In genomic region chr17:87873456-87873855, GRCm38 (mm10) we compare ENCODE assay signal across 20 mouse cellular contexts. TPM values are rescaled to one million over a fixed set of nuclear protein-coding genes. Genes with fewer than 3 reads are reported as not detected.
"Had no signal": no experiment of that assay in that cellular context is flagged by ENCODE, and none has a peak within 500 bp of the region (broad histone marks: within the 10 kb centered on the region; RNA-seq: fewer than 3 reads in every experiment).

No protein-coding gene starts in this region.

- H3K9ac ChIP-seq: kidney, embryonic 15.5 days; limb, embryonic 13.5 days; liver, embryonic 15.5 days; lung, embryonic 14.5 days; midbrain, embryonic 15.5 days had no signal

- H3K4me3 ChIP-seq: kidney, embryonic 15.5 days; left cerebral cortex, adult 2 months; limb, embryonic 13.5 days; liver, embryonic 15.5 days; midbrain, embryonic 15.5 days had no signal

- H3K36me3 ChIP-seq: kidney, embryonic 15.5 days; limb, embryonic 13.5 days; liver, embryonic 15.5 days; midbrain, embryonic 15.5 days had no signal

- H3K27ac ChIP-seq: kidney, embryonic 15.5 days; left cerebral cortex, adult 2 months; limb, embryonic 13.5 days; liver, embryonic 15.5 days; midbrain, embryonic 15.5 days had no signal

- H3K4me2 ChIP-seq: kidney, embryonic 15.5 days; limb, embryonic 13.5 days; liver, embryonic 15.5 days; lung, embryonic 14.5 days; midbrain, embryonic 11.5 days; midbrain, embryonic 15.5 days had no signal

- H3K9me3 ChIP-seq: kidney, embryonic 15.5 days; limb, embryonic 13.5 days; liver, embryonic 15.5 days; midbrain, embryonic 15.5 days had no signal

- H3K27me3 ChIP-seq: kidney, embryonic 15.5 days; limb, embryonic 13.5 days; liver, embryonic 15.5 days; midbrain, embryonic 15.5 days had no signal

- ATAC-seq: intestine, embryonic 16.5 days; midbrain, embryonic 15.5 days had no signal

- H3K4me1 ChIP-seq: liver, embryonic 15.5 days had no signal

- DNase-seq: kidney, adult 2 months; kidney, postnatal 14 days; lung, embryonic 14.5 days; lung, postnatal 10 days; right cerebral cortex, adult 18-20 months; right cerebral cortex, postnatal 25 days; thymus, adult 18-20 months; thymus, postnatal 14 days had no signal

RNA-seq across cellular contexts. Expression of gene Rpl36-ps4, which starts 47.3 kb away (rescaled TPM):
- polyA plus RNA-seq: intestine, embryonic 16.5 days; kidney, adult 2 months; kidney, embryonic 15.5 days; large intestine, adult 2 months; limb, embryonic 13.5 days; liver, adult 2 months; liver, embryonic 15.5 days; lung, embryonic 14.5 days; midbrain, embryonic 11.5 days; midbrain, embryonic 15.5 days; neural tube, embryonic 14.5 days; small intestine, adult 2 months; stomach, embryonic 14.5 days had no signal
